Mouse (Mus musculus): ENCODE measurements around the gene Kcnk10.

DNA sequence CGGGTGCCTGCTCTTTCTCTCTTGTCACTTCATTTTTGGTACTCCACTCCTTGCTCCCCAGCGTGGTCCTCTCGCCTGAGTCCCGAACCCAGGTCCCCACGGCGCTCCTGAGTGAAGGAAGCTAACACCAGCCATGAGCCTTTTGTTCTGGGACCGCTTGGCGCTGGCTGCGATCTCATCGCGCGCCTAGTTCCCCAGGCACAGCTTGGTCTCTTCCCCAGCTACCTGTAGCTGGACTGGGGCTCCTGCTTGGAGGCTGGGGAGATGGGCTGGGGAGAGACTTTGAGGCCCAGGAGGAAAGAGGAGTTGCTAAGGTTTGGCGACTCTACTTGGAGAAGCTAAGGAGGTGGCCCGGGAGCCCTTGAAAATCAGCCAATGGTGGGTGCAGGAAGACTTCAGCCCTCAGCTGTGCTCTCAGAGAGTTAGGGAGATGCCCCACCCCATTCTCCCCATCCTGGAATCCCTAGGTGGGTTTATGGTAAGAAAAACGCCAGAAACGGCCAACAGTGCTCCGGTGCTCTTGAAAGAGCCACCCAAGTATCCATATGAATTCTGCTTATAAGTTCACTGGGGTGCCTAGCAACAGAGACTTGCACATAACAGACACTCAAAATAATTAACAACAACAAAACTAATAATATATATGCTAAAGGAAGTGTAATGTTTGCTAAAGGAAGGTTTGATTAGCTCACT is 2.8 kb downstream of the Kcnk10 start:
- TF ChIP-seq CTCF (IDR thresholded peaks at IDR 0.05; ENCODE audit: extremely low read depth, insufficient read length, insufficient replicate concordance, low read depth, low read length): no peak
- no peak for TF ChIP-seq POLR2A (IDR thresholded peaks at IDR 0.05; ENCODE audit: low read depth, low read length)

Data from small intestine, adult 2 months (tissue).